Mouse (Mus musculus): ENCODE data around the gene Tbcd.

Gene Tbcd

DNA sequence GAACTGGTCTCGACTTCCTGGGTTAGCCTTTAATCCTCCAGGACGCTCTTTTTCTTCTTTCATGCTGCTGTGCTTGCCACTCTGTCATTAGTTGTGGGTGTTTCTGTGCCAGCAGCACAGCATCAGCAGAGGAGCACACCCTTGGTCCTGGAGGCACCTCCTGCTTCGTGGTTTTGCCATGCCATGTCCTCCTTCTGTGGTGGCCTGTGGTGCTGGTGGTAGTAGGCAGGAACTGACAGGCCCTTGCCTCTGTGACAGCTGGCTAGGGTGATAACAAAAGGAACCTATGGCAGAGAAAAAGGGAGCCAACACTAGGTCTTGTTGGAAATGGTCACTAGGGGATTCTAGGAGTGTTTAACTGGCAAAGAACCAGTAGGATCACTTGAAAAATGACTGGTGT is 78.0 kb downstream of the Tbcd start:
- no peak for DNase-seq (ENCODE audit: low spot score in 2 of 2)

GRCm38 (mm10) chr11:121536528-121536927 is 84.8 kb downstream of the Tbcd start:
- no peak for DNase-seq (ENCODE audit: low spot score in 2 of 2)

GRCm38 (mm10) chr11:121542471-121542870 is 90.7 kb downstream of the Tbcd start:
- no peak for DNase-seq (ENCODE audit: low spot score in 2 of 2)

GRCm38 (mm10) chr11:121543287-121543856 is 91.6 kb downstream of the Tbcd start:
- DNase-seq (ENCODE audit: low spot score in 2 of 2): no peak

DNA sequence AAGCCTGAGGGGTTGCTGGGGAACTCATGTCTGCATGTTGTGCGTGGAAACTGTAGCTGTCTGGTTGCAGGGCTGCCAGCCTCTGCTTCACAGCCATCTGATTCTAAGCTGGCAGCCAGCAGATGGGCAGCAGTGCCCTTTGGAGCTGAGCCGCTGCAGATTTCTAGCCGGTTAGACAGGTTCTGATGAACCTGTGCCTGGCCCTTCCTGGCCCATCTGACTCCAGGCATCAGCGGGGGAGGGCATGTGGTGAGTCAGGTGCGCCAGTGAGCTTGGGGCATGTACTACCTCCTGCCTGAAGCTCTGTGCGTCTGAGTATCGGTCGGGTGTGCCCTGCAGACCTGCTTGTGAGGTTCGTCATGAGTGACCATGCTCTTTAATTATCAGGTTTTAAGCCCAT is 92.2 kb downstream of the Tbcd start:
- DNase-seq (ENCODE audit: low spot score in 2 of 2): peak; percentile 70 to 84

GRCm38 (mm10) chr11:121544755-121545397 is 93.1 kb downstream of the Tbcd start:
- DNase-seq (ENCODE audit: low spot score in 2 of 2): peak in 1 of 2 experiments; percentile 52

DNA sequence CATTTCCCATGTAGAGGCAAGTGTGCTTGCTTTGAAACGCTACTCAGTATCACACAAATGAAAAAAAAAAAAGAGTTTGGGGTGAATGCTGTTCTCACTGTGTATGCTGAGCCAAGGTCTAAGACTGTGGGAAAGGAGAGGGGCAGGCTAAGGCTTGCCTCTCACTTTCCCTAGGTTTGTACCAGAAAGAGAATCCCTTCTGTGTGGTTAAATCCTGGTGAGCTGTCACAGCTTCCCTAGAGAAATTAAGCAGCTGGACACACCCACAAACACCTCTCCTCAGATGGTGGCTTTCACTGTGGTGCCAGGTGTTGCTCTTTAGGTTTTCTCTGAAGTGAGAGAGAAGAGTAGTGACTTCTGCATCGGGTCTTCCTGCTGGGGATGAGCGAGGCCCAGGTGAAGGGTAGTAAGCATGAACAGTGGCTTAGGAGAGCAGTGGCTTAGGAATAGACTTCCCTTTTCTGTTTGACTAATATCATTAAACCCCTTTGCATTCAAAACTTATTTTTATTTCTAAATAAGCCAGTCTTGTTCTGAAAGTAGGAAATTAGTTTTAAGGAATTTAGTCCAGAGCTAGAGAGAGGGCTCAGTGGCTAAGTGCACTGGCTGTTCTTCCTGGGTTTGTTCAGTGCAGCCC is 93.8 kb downstream of the Tbcd start:
- no peak for DNase-seq (ENCODE audit: low spot score in 2 of 2)

DNA sequence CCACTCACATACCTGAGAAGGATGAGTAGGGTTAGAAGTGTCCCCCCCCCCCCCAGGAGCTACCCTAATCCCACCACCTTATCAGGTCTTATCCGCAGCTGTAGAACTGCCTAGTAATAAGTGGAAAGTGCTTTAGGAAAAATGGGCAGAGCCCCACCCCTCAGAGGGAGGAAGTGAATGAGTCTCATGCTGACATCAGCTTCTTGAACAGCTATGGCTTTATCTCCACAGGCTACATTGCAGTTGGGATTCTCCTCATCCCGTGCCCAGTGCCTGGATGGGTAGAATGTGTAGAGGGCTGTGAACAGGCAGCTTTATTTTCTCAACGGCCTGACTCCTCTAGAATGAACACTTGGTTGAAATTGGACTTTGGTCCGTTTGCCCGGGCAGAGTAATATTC is 95.5 kb downstream of the Tbcd start:
- no peak for DNase-seq (ENCODE audit: low spot score in 2 of 2)

DNA sequence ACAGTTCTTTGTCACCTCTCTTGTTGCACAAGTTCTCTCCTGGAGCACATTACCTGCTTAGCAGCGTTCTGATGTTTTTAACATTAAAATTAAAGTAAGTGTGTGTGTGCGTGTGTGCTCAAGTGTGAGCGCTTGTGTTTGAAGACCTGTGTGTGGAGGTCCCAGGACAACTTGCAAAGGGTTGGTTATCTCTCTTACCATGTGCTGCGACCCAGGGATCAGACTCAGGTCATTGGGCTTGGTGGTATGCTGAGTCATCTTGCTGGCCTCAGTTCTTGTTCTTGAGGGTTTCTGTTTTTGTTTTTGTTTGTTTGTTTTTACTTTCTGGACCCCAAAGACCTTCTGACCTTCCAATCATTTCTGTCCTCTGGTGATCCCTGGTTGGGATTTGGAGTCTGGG is 96.2 kb downstream of the Tbcd start:
- no peak for DNase-seq (ENCODE audit: low spot score in 2 of 2)

DNA sequence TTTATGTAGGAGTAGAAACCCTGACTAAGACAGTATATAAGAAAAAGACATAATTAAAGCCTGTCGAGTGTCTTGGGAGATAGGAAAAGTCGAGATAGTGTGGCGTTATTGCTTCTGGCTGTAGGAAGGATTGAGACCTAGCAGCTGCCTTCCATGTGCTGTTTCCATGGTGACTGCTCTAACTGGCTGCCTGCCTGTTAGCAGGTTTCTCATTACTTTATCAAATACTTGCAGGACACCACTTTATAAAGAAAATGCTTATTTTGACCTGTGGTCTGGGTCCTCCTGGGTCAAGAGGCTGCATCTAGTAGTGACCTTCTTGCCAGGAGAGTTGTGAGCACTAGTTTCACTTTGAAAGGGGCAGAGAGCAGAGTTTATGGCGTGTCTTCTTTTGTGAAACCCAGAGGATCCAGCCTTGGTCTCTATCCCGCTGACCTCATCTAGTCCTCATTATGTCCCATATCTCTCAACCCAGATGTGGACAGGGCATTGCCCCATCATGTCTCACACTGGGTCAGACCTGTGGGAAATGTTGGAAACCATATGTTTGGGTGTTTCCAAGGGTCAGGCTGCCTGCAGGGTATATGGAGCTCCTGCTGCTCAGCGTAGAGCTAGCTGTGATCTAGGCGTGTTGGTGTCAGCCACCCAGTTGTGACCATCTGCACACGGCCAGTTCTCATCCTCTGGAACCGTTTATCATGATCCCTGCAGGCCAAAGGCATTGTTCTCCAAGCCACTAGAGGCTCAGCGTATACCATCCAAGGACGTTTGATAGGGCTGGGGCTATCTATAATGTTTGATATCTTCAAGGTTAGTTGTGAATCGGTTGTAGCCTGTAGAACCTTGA is 97.5 kb downstream of the Tbcd start:
- no peak for DNase-seq (ENCODE audit: low spot score in 2 of 2)

GRCm38 (mm10) chr11:121549843-121550647 is 98.3 kb downstream of the Tbcd start:
- DNase-seq (ENCODE audit: low spot score in 2 of 2): no peak

DNA sequence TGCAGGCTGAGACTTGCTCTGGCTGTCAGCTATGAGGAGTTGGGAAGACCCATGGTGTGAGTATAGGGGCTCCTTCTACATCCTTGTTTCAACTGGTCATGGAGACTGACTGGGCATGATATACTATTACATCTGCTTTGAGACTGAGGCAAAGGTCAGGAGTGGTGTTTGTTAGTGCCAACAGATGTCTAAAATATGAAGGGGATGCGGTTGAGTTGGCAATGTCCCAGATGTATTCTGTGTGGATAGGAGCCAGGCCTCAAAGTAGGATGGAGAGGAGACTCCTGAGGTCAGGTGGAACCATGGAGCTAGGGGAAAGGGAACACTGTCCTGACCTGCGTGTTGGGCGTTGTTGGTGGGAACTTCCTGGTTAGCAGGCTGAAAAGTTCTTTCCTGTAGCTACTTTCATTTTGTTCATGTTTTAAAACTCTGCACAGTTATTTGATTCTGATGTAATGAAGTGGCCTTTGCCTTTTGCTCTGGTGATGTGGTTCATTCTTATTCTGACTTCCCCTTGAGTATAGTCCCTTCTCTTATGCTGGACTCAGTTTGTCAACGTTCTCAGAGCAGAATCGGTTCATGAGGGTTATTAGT is 99.6 kb downstream of the Tbcd start:
- DNase-seq (ENCODE audit: low spot score in 2 of 2): no peak

GRCm38 (mm10) chr11:121552167-121552566 is 100.4 kb downstream of the Tbcd start:
- no peak for DNase-seq (ENCODE audit: low spot score in 2 of 2)

DNA sequence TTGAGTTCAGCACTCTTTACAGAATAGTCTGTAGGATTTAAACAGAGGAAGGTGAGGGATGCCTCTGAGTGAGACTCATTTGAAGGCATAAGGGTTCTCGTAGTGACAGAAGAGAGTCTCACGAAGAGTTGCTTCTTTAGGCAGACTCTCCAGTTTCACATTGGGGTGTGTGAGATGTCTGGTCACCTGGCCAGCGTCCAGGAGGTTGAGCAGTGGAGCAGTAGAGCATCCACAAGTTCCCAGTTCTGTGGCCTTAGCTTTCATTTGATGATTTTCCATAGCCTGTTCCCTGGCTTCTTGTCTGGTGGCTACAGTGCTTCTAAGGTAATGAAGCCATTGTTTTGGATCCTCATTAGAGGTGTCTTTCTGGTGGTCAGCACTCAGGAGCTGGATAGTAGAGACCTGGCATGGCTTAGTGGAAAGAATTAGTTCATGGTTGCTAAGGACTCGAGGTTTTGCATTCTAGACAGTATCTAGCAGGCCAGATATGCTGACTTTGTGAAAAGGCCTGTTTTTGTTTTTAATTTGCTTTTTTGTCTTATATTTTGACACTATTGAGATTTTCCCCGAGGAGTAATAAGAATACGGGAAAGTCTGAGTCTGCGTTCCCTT is 101.2 kb downstream of the Tbcd start:
- DNase-seq (ENCODE audit: low spot score in 2 of 2): no peak

GRCm38 (mm10) chr11:121553458-121553857 is 101.7 kb downstream of the Tbcd start:
- DNase-seq (ENCODE audit: low spot score in 2 of 2): no peak

GRCm38 (mm10) chr11:121556727-121557126 is 105.0 kb downstream of the Tbcd start:
- no peak for DNase-seq (ENCODE audit: low spot score in 2 of 2)

- no peak for DNase-seq (ENCODE audit: low spot score in 2 of 2)
These were observed 106.2 kb downstream of the Tbcd start for GRCm38 (mm10) chr11:121557946-121558345.

GRCm38 (mm10) chr11:121558522-121558921 is 106.8 kb downstream of the Tbcd start:
- no peak for DNase-seq (ENCODE audit: low spot score in 2 of 2)

- no peak for DNase-seq (ENCODE audit: low spot score in 2 of 2)
These were observed 108.0 kb downstream of the Tbcd start for GRCm38 (mm10) chr11:121559527-121560293.

GRCm38 (mm10) chr11:121560294-121560663 is 108.5 kb downstream of the Tbcd start:
- DNase-seq (ENCODE audit: low spot score in 2 of 2): no peak

Measured in urinary bladder, postnatal 36 days (tissue).